Mouse (Mus musculus) liver, embryonic 13.5 days (tissue): ENCODE data around the gene Gatd1. TPM values are rescaled to one million over a fixed set of nuclear protein-coding genes. Genes with fewer than 3 reads are reported as not detected.

Experiments
- ATAC-seq: fragments of 200-750 bp; cut with Nextera tagmentation; 2 replicates; pipeline ENCODE4 v1.8.0; 2017; ENCODE audit warnings: low read depth, mild to moderate bottlenecking, moderate number of reproducible peaks, moderate library complexity
- DNase-seq: peaks from one replicate; pipeline ENCODE4 v3.0.0; 2022
- H3K27ac ChIP-seq: fragments of 300-500 bp; sonication (generic); 2 replicates; pipeline ENCODE4 v1.5.1; 2015; ENCODE audit warnings: moderate library complexity, mild to moderate bottlenecking, inconsistent platforms
- H3K27me3 ChIP-seq: fragments of 300-500 bp; sonication (generic); 2 replicates; pipeline ENCODE4 v1.6.1; 2015; ENCODE audit warnings: mild to moderate bottlenecking, inconsistent platforms
- H3K36me3 ChIP-seq: fragments of 300-500 bp; sonication (generic); 2 replicates; pipeline ENCODE4 v1.6.1; 2015; ENCODE audit warnings: mild to moderate bottlenecking, inconsistent platforms
- H3K4me1 ChIP-seq: fragments of 300-500 bp; sonication (generic); replicated peaks from 2 replicates; pipeline ENCODE4 v1.6.1; 2015; ENCODE audit warnings: inconsistent platforms
- H3K4me2 ChIP-seq: fragments of 300-500 bp; sonication (generic); 2 replicates; pipeline ENCODE4 v1.6.1; 2015; ENCODE audit warnings: inconsistent platforms, mild to moderate bottlenecking, moderate library complexity
- H3K4me3 ChIP-seq: fragments of 300-500 bp; sonication (generic); replicated peaks from 2 replicates; pipeline ENCODE4 v1.5.1; 2015; ENCODE audit warnings: mild to moderate bottlenecking, inconsistent platforms
- H3K9ac ChIP-seq: fragments of 300-500 bp; sonication (generic); 2 replicates; pipeline ENCODE4 v1.6.1; 2015; ENCODE audit warnings: mild to moderate bottlenecking, inconsistent platforms
- H3K9me3 ChIP-seq: fragments of 300-500 bp; sonication (generic); replicated peaks from 2 replicates; pipeline ENCODE4 v1.6.1; 2016; ENCODE audit warnings: inconsistent platforms
- WGBS: fragments of 180-500 bp; shearing (Covaris S2); methylation state at CpG from one replicate; pipeline ENCODE4 v1.1.7; 2015; ENCODE audit not compliant: insufficient replicate concordance; 5-methylcytosine and 5-hydroxymethylcytosine counted together
- polyA plus RNA-seq: library from polyadenylated mRNA; unstranded; fragments of >200 nt; fragmentation: Nextera tagmentation; extraction: Ambion mirVana; gene quantifications from 2 replicates; pipeline ENCODE4 v1.2.1, GENCODE M21; 2015

The Gatd1 gene
- polyA plus RNA-seq, 1 experiment from 2014 or later: 18.1 TPM

GRCm38 (mm10) chr7:141361510-141361909 lies 52.4 kb downstream of the Gatd1 start:
- H3K9me3 ChIP-seq: no peaks in the 10 kb centered on the region
- ATAC-seq: no peak
- peaks cover 42% of the 10 kb centered on the region for H3K27me3 ChIP-seq
- H3K36me3 ChIP-seq: no peaks in the 10 kb centered on the region
- H3K27ac ChIP-seq: no peak overlapping the region
- 20% methylated on average over 24 of the region's 24 CpGs for WGBS
- H3K9ac ChIP-seq: no peak overlapping the region
- DNase-seq: no peak
- no peak overlapping the region for H3K4me3 ChIP-seq
- H3K4me1 ChIP-seq: peaks cover 40% of the 10 kb centered on the region
- H3K4me2 ChIP-seq: 0 out of 2 replicates have a peak overlapping the region, but pooled peaks have one; percentile 3

Other genes starting within 250 kb of the Gatd1 start
- gene Rnh1, start 241.3 kb downstream of the Gatd1 start, polyA plus RNA-seq: 55.0 and 58.0 TPM in 2 replicates
- 91.5 and 104 TPM in 2 replicates for gene Hras, start 220.1 kb downstream of the Gatd1 start, polyA plus RNA-seq
- gene Lrrc56, start 220.0 kb downstream of the Gatd1 start, polyA plus RNA-seq: 12.2 and 15.5 TPM in 2 replicates
- 0.59 and 0.71 TPM in 2 replicates for gene Lmntd2, start 200.1 kb downstream of the Gatd1 start, polyA plus RNA-seq
- 23.9 and 26.7 TPM in 2 replicates for gene Rassf7, start 198.3 kb downstream of the Gatd1 start, polyA plus RNA-seq
- gene Phrf1, start 185.4 kb downstream of the Gatd1 start, polyA plus RNA-seq: 32.6 and 34.9 TPM in 2 replicates
- gene Irf7, start 147.7 kb downstream of the Gatd1 start, polyA plus RNA-seq: 6.3 and 6.4 TPM in 2 replicates
- gene Cdhr5, start 137.3 kb downstream of the Gatd1 start, polyA plus RNA-seq: 0.10 and 0.32 TPM in 2 replicates
- 0.22 TPM in 1 of 2 replicates, not detected in the other for gene Sct, start 135.0 kb downstream of the Gatd1 start, polyA plus RNA-seq
- 0.03 TPM in 1 of 2 replicates, not detected in the other for gene Drd4, start 122.1 kb downstream of the Gatd1 start, polyA plus RNA-seq
- 16.3 and 17.1 TPM in 2 replicates for gene Deaf1, start 86.4 kb downstream of the Gatd1 start, polyA plus RNA-seq
- 18.2 and 19.6 TPM in 2 replicates for gene Tmem80, start 86.4 kb downstream of the Gatd1 start, polyA plus RNA-seq
- 5.1 and 6.6 TPM in 2 replicates for gene Eps8l2, start 75.3 kb downstream of the Gatd1 start, polyA plus RNA-seq
- gene Taldo1, start 21.9 kb downstream of the Gatd1 start, polyA plus RNA-seq: 518 and 542 TPM in 2 replicates
- gene Cend1, start 15.4 kb upstream of the Gatd1 start, polyA plus RNA-seq: 0.10 and 0.14 TPM in 2 replicates
- gene Slc25a22, start 23.8 kb upstream of the Gatd1 start, polyA plus RNA-seq: 16.6 and 20.4 TPM in 2 replicates
- 10.9 and 11.4 TPM in 2 replicates for gene Pidd1, start 29.9 kb upstream of the Gatd1 start, polyA plus RNA-seq
- 1,223 and 1,240 TPM in 2 replicates for gene Rplp2, start 33.2 kb upstream of the Gatd1 start, polyA plus RNA-seq
- gene Pnpla2, start 41.1 kb upstream of the Gatd1 start, polyA plus RNA-seq: 11.9 and 13.8 TPM in 2 replicates
- 3.6 and 4.0 TPM in 2 replicates for gene Cracr2b, start 47.0 kb upstream of the Gatd1 start, polyA plus RNA-seq
- gene Cd151, start 53.3 kb upstream of the Gatd1 start, polyA plus RNA-seq: 4.1 and 5.0 TPM in 2 replicates
- 63.9 and 72.4 TPM in 2 replicates for gene Polr2l, start 61.0 kb upstream of the Gatd1 start, polyA plus RNA-seq
- gene Tspan4, start 61.1 kb upstream of the Gatd1 start, polyA plus RNA-seq: 49.3 and 49.7 TPM in 2 replicates
- gene Chid1, start 125.7 kb upstream of the Gatd1 start, polyA plus RNA-seq: 28.0 and 31.3 TPM in 2 replicates
- 65.4 and 73.2 TPM in 2 replicates for gene Ap2a2, start 148.0 kb upstream of the Gatd1 start, polyA plus RNA-seq
- 1.1 and 1.7 TPM in 2 replicates for gene Muc6, start 241.2 kb upstream of the Gatd1 start, polyA plus RNA-seq